Mouse (Mus musculus): ENCODE data around the gene Rhot2. TPM values are rescaled to one million over a fixed set of nuclear protein-coding genes. Genes with fewer than 3 reads are reported as not detected.

The Rhot2 gene
- total and polyA plus RNA-seq, 3 experiments: 17.7 to 142 (median 31.2) TPM

DNA sequence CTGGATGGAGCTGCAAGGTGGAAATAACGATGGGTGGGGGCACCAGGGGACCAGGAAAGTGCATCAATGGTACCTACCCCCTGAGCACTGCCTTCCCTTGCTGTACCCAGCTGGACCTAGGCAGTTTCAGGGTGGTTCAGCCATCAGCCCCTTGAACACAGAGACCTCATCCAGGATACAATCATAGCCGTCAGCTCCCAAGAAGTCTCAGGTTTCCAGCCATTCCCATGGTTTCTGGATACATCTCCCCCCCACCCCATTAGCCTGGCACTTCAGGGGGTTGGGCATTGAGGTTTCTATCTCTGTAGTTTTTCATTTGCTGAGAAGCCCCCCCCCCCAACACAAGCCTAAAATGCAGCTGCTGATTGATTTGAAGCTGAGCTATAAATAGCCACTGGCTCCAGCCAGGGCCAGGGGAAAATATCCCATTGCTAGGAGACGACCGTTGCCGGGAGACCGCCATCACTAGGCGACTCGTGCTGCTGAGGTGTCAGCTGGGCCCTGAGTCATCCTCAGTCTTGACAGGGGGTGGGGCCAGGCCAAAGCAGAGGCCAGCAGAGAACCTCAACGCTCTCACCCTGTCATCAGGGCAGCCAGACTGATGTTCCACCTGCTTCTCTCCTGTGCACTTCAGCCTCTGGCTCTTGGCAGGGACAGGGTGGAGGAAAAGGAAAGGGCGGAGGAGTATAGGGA is 41.7 kb downstream of the Rhot2 start:
- no peak for ATAC-seq (ENCODE audit: extremely low read depth, insufficient number of reproducible peaks, low FRiP score, poor library complexity, severe bottlenecking)
- no peaks in the 10 kb centered on the region for H3K9me3 ChIP-seq (replicated peaks)
- H3K4me1 ChIP-seq (ENCODE audit: insufficient read depth, low read depth, low read length): peaks cover 7% of the 10 kb centered on the region
- H3K27me3 ChIP-seq (ENCODE audit: insufficient read depth, low read length): peaks cover 7% of the 10 kb centered on the region; the same call in 1 of the 2 replicates
- H3K36me3 ChIP-seq (replicated peaks): no peaks in the 10 kb centered on the region
- no peak for DNase-seq (ENCODE audit: low spot score)
- no peak overlapping the region for H3K4me3 ChIP-seq (ENCODE audit: low read depth, low read length)
- TF ChIP-seq GATA1 (IDR thresholded peaks at IDR 0.05; ENCODE audit: borderline replicate concordance, low read length) (no peak), CTCF (IDR thresholded peaks at IDR 0.05; ENCODE audit: low read depth, low read length) (no peak), TAL1 (conservative IDR thresholded peaks at IDR 0.05; ENCODE audit: low read depth, low read length) (no peak), POLR2AphosphoS5 (IDR thresholded peaks at IDR 0.05; ENCODE audit: insufficient replicate concordance, low read depth, low read length) (no peak), GATA2 (IDR thresholded peaks at IDR 0.05; ENCODE audit: borderline replicate concordance, low read depth, low read length) (no peak)

DNA sequence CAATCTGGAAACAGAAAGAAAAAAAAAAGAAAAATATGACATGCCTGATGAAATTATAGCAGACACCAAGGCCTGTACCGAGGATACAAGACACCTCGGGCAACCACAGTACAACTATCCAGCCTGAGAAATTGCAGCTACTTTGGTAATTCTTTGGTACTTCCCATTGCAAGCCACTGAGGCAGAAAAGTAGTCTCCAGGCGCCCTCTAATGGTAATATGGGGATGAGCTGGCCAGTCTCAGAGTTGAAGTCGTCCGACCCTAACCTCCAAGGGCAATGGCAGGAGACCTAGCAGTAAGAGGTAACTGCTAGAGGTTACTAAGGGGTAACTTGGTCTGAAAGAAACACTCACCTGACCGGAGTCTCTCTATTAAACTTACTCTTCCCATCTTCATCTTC is 43.6 kb downstream of the Rhot2 start:
- Histone ChIP-seq H3K9me3 (replicated peaks) (no peaks in the 10 kb centered on the region), H3K27me3 (ENCODE audit: insufficient read depth, low read length) (peaks cover 7% of the 10 kb centered on the region; the same call in 1 of the 2 replicates), H3K4me3 (ENCODE audit: low read depth, low read length) (no peak overlapping the region), H3K4me1 (ENCODE audit: insufficient read depth, low read depth, low read length) (peaks cover 20% of the 10 kb centered on the region), H3K36me3 (replicated peaks) (peaks cover 1% of the 10 kb centered on the region)
- peak; percentile 56 for TF ChIP-seq CTCF (IDR thresholded peaks at IDR 0.05; ENCODE audit: low read depth, low read length)
- TF ChIP-seq GATA1 (IDR thresholded peaks at IDR 0.05; ENCODE audit: borderline replicate concordance, low read length): no peak
- no peak for TF ChIP-seq TAL1 (conservative IDR thresholded peaks at IDR 0.05; ENCODE audit: low read depth, low read length)
- no peak for TF ChIP-seq GATA2 (IDR thresholded peaks at IDR 0.05; ENCODE audit: borderline replicate concordance, low read depth, low read length)
- no peak for TF ChIP-seq POLR2AphosphoS5 (IDR thresholded peaks at IDR 0.05; ENCODE audit: insufficient replicate concordance, low read depth, low read length)
- ATAC-seq (ENCODE audit: extremely low read depth, insufficient number of reproducible peaks, low FRiP score, poor library complexity, severe bottlenecking): peak; percentile 48; the same call in 1 of the 2 replicates
- DNase-seq (ENCODE audit: low spot score): peak; percentile 74

DNA sequence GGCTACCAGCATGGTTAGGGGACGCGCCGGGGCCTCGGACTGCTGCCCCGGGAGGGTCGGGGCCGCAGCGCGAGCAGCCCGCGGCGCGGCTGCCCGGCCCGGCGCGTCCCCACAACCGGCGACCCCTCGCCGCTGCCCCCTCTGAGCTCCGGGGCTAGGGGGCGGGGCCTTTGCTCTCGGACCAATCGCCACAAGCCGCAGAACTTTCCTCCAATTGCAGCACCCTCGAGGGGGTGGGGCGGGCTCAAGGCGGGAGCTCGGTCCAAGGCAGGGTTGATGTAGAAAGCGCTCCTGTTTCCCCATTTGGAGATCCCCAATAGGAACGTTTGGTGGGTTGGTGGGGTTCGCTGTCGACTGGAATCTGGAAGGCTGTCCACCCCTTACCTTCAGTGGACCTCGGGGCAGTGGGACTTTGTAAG is 47.7 kb downstream of the Rhot2 start, which contains the start of gene Metrn:
Gene Metrn, minus strand, starts transcription at position 186 of the 419 bp plus-strand sequence.
- peak; percentile 98 for DNase-seq (ENCODE audit: low spot score)
- peaks cover 58% of the 10 kb centered on the region for H3K4me1 ChIP-seq (ENCODE audit: insufficient read depth, low read depth, low read length)
- TF ChIP-seq POLR2AphosphoS5 (IDR thresholded peaks at IDR 0.05; ENCODE audit: insufficient replicate concordance, low read depth, low read length): no peak
- no peak for TF ChIP-seq TAL1 (conservative IDR thresholded peaks at IDR 0.05; ENCODE audit: low read depth, low read length)
- no peak for TF ChIP-seq GATA2 (IDR thresholded peaks at IDR 0.05; ENCODE audit: borderline replicate concordance, low read depth, low read length)
- no peak for TF ChIP-seq CTCF (IDR thresholded peaks at IDR 0.05; ENCODE audit: low read depth, low read length)
- no peak for TF ChIP-seq GATA1 (IDR thresholded peaks at IDR 0.05; ENCODE audit: borderline replicate concordance, low read length)
- H3K4me3 ChIP-seq (ENCODE audit: low read depth, low read length): peak within 1 kb of the TSS; percentile 89
- no peaks in the 10 kb centered on the region for H3K9me3 ChIP-seq (replicated peaks)
- H3K36me3 ChIP-seq (replicated peaks): peaks cover 32% of the 10 kb centered on the region
- no peaks in the 10 kb centered on the region for H3K27me3 ChIP-seq (ENCODE audit: insufficient read depth, low read length)
- peak; percentile 83 for ATAC-seq (ENCODE audit: extremely low read depth, insufficient number of reproducible peaks, low FRiP score, poor library complexity, severe bottlenecking)

DNA sequence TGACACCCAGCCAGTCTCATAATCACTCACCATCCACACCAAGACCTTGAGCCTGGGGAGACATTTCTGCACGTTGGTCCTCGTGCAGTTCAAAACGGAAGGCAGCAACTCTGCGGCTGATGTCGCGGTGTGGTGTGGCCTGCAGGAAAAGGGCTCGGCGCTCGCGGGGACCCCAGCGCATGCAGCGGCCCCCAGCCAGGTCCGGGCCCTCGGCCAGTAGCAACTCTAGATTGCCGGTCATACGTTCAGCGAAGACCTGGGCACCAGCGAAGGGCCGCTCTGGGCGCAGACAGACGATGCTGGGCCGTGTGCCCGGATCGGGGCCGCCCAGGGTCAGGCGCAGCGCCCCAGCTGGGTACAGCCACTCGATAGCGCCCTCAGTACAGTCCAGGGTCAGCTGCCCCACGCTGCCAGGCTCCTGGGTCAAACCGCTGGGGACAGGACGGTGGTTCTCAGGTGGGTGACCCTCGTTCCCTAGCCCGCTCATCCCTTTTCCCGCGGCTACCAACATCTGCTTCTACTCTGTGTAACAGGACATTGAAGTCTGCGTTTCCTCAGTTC is 48.4 kb downstream of the Rhot2 start:
- Histone ChIP-seq H3K27me3 (ENCODE audit: insufficient read depth, low read length) (no peaks in the 10 kb centered on the region), H3K4me1 (ENCODE audit: insufficient read depth, low read depth, low read length) (peaks cover 61% of the 10 kb centered on the region), H3K9me3 (replicated peaks) (no peaks in the 10 kb centered on the region), H3K36me3 (replicated peaks) (peaks cover 34% of the 10 kb centered on the region), H3K4me3 (ENCODE audit: low read depth, low read length) (peak overlapping the region; percentile 89)
- no peak for ATAC-seq (ENCODE audit: extremely low read depth, insufficient number of reproducible peaks, low FRiP score, poor library complexity, severe bottlenecking)
- peak; percentile 32 for DNase-seq (ENCODE audit: low spot score)
- TF ChIP-seq TAL1 (conservative IDR thresholded peaks at IDR 0.05; ENCODE audit: low read depth, low read length) (no peak), CTCF (IDR thresholded peaks at IDR 0.05; ENCODE audit: low read depth, low read length) (no peak), GATA1 (IDR thresholded peaks at IDR 0.05; ENCODE audit: borderline replicate concordance, low read length) (no peak), POLR2AphosphoS5 (IDR thresholded peaks at IDR 0.05; ENCODE audit: insufficient replicate concordance, low read depth, low read length) (no peak), GATA2 (IDR thresholded peaks at IDR 0.05; ENCODE audit: borderline replicate concordance, low read depth, low read length) (no peak)

DNA sequence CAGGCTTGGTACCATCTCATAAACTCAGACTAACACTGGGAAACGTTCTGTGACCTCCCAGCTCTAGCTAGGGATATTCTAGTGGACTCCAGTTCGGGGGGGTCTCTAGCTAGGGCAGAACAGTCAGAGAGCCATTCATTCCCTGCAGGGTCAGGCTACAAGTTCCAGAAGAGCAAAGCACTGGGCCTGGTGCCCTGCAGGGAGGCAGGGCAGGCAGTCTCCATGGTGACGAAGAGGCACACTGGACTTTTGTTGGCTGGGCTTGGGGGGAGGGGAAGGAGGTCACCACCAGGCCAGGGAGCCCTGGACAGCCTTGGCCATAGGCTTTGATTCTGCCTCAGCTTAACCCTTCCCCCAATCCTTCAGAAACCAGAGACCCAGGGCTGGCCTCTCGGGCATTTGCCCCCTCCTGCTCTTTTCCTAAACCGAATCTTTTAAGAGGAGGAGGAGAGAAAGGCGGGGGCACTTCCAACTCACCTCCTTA is 49.0 kb downstream of the Rhot2 start, which contains the start of gene AC134908.4:
Gene AC134908.4, minus strand, starts transcription at position 51 of the 484 bp plus-strand sequence.
- H3K4me1 ChIP-seq (ENCODE audit: insufficient read depth, low read depth, low read length): peaks cover 64% of the 10 kb centered on the region
- H3K9me3 ChIP-seq (replicated peaks): no peaks in the 10 kb centered on the region
- no peaks in the 10 kb centered on the region for H3K27me3 ChIP-seq (ENCODE audit: insufficient read depth, low read length)
- no peak for ATAC-seq (ENCODE audit: extremely low read depth, insufficient number of reproducible peaks, low FRiP score, poor library complexity, severe bottlenecking)
- peaks cover 39% of the 10 kb centered on the region for H3K36me3 ChIP-seq (replicated peaks)
- peak within 1 kb of the TSS; percentile 89 for H3K4me3 ChIP-seq (ENCODE audit: low read depth, low read length)
- DNase-seq (ENCODE audit: low spot score): no peak
- TF ChIP-seq GATA2 (IDR thresholded peaks at IDR 0.05; ENCODE audit: borderline replicate concordance, low read depth, low read length) (no peak), POLR2AphosphoS5 (IDR thresholded peaks at IDR 0.05; ENCODE audit: insufficient replicate concordance, low read depth, low read length) (no peak), CTCF (IDR thresholded peaks at IDR 0.05; ENCODE audit: low read depth, low read length) (no peak), GATA1 (IDR thresholded peaks at IDR 0.05; ENCODE audit: borderline replicate concordance, low read length) (no peak), TAL1 (conservative IDR thresholded peaks at IDR 0.05; ENCODE audit: low read depth, low read length) (no peak)

DNA sequence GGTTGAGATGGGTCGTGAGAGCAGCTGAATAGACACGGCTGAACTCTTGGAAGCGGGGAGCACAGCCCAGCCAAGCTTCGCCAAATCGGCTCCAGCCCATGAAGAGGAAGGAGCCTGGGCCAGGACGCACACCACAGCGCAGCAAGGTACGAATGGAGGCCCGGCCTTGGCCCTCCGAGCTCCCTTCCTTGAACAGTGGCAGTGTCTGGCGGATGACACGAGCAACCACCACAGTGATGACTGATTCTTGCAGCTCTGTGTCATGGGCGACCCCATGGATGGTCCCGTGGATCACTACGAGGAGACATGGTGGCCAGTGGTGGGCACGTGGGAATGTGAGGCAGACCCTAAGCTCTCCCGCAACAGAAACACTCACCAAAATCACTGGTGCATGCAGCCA is 49.7 kb downstream of the Rhot2 start:
- DNase-seq (ENCODE audit: low spot score): no peak
- no peaks in the 10 kb centered on the region for H3K27me3 ChIP-seq (ENCODE audit: insufficient read depth, low read length)
- ATAC-seq (ENCODE audit: extremely low read depth, insufficient number of reproducible peaks, low FRiP score, poor library complexity, severe bottlenecking): no peak
- peaks cover 46% of the 10 kb centered on the region for H3K36me3 ChIP-seq (replicated peaks)
- TF ChIP-seq GATA2 (IDR thresholded peaks at IDR 0.05; ENCODE audit: borderline replicate concordance, low read depth, low read length): no peak
- TF ChIP-seq CTCF (IDR thresholded peaks at IDR 0.05; ENCODE audit: low read depth, low read length): no peak
- no peak for TF ChIP-seq TAL1 (conservative IDR thresholded peaks at IDR 0.05; ENCODE audit: low read depth, low read length)
- no peak for TF ChIP-seq POLR2AphosphoS5 (IDR thresholded peaks at IDR 0.05; ENCODE audit: insufficient replicate concordance, low read depth, low read length)
- peaks cover 63% of the 10 kb centered on the region for H3K4me1 ChIP-seq (ENCODE audit: insufficient read depth, low read depth, low read length)
- H3K4me3 ChIP-seq (ENCODE audit: low read depth, low read length): peak overlapping the region; percentile 25; the same call in 1 of the 2 replicates
- no peaks in the 10 kb centered on the region for H3K9me3 ChIP-seq (replicated peaks)
